Mouse (Mus musculus) erythroblast, embryonic 14.5 days (primary cell): Measurements from ENCODE around the gene Stxbp4.

Experiments used
- GATA1 ChIP-seq: IDR thresholded peaks from 2 replicates; pipeline ENCODE4 v1.6.1; 2012; ENCODE audit warnings: low read length, inconsistent platforms, mixed read lengths
- TAL1 ChIP-seq: IDR thresholded peaks from 3 replicates; pipeline ENCODE4 v1.6.1; 2012; ENCODE audit warnings: low read length, inconsistent platforms, mixed read lengths

- TF ChIP-seq GATA1: no peak
- TF ChIP-seq TAL1: no peak
Measured at GRCm38 (mm10) chr11:90650231-90650885, 12.5 kb upstream of the Stxbp4 start.
